Mouse (Mus musculus) skeletal muscle tissue, postnatal 0 days (tissue): ENCODE data around the gene Mycbp2. TPM values are rescaled to one million over a fixed set of nuclear protein-coding genes. Genes with fewer than 3 reads are reported as not detected.

Source experiments
- polyA plus RNA-seq: library from polyadenylated mRNA; unstranded; fragments of >200 nt; fragmentation: Nextera tagmentation; extraction: Ambion mirVana; gene quantifications from 2 replicates; pipeline ENCODE4 v1.2.1, GENCODE M21; 2015

Gene Mycbp2
- 8.7 and 11.8 TPM in 2 replicates for polyA plus RNA-seq

DNA sequence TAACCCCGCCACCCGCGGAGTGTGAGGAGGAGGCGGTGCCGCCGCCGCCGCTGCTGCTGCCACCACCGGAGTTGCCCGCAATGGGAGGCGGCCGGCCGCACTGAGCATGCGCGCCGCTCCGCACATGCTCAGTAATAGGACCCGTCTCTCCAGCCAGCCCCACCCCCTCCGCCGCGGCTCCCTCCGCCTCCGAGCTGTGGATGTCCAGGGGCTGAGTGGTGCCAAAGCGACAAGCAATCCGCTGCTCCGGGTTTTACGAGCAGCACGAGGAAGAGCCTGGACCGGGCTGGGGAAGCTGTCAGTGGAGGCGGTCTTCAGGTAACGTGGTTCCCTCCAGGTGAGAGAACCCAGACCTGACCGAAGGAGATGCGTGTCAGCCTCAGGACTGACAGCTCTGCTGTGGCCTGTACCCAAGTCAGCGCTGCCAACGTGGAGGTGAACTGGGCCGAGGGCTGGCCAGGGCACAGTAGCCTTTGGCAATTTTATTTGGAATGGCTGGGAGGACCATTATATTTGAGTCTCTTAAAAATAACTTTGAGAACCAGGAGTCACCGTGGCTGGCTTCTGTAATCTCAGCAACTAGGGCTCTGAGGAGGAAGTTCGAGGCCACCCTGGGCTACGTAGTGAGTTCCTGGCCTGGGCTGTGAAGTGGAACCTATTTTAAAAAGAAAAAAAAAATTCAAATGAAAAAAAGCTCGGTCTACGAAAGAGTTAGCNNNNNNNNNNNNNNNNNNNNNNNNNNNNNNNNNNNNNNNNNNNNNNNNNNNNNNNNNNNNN, at the start of gene Mycbp2:
TSS of gene Mycbp2 (minus strand) at position 86 of the 777 bp plus-strand sequence.

DNA sequence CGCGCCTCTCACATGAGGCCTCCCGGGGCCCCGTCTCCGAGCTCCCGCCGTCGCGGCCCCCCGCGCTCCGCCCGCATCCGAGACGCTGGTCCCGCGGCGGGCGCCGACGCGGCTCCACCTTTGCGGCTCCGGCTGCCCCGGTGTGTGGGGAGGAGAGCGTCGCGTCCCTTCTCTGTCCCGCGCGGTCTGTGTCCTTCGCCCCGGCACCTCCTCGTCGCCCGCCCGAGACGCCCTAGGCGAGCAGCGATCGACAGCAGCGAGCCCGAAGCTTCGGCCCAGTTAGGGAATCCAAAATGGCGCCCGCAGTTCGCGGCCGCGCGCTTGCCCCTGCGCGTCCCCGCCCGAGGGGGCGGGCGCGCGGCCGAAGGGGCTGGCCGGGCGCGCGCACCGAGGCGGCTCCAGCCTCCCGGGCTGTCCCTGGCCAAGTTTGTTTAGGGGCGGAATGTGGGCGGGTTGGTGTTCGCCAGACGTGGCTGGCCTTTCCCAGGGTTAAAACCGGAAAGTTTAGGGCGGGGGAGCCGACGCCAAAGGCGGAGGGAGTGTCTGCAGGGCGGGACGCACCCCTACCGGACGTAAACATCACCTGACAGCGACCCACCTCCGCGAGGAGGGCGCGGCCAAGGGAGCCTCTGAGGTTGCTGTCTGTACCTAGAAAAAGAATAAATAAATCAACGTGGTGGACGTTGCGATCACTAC, 247.2 kb downstream of the Mycbp2 start, which contains the start of gene Fbxl3:
TSS of gene Fbxl3 (minus strand) at position 329 of the 696 bp plus-strand sequence.

DNA sequence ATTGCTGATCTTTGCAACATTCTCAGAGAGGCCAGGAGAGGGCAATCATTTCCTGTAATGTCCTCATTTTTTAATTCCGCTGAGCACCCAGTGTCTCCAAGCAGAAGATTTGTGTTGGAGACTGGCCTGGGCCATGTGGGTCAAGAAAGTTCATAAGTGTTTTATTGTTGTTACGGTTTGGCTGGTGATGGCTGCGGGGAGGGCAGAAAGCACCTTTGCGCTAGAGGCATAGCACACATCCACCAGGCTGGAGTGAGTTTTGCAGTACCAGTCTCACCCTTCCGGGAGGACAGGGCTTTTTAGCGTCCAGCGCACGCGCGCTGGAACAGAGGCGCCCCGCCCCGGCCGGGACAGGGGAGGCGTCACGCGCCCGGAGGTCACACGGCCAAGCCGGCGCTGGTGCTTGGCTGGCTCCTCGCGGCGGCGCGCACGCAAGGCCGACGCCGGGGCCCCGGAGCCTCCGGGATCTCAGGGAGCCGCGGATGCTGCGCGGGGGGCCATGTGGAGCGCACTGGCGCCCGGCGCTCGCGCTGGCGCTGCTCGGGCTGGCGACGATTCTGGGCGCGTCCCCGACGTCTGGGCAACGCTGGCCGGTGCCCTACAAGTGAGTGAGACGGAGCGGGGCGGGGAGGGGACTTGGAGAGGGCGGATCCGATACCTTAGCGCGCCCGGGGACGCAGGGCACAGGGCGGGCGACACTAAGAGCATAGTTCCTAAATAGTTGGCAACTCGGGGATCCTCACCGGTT, 276.6 kb downstream of the Mycbp2 start, which contains the start of gene Cln5:
TSS of gene Cln5 (plus strand) at position 353 of the 748 bp plus-strand sequence.

Other genes starting within 250 kb of the Mycbp2 start
- 16.2 and 16.6 TPM in 2 replicates for gene Fbxl3, start 247.2 kb downstream of the Mycbp2 start, polyA plus RNA-seq
- gene Scel, start 166.5 kb upstream of the Mycbp2 start, polyA plus RNA-seq: 0.78 TPM in 1 of 2 replicates, not detected in the other